ENCODE assay signal across 16 mouse cellular contexts in the genomic region with DNA sequence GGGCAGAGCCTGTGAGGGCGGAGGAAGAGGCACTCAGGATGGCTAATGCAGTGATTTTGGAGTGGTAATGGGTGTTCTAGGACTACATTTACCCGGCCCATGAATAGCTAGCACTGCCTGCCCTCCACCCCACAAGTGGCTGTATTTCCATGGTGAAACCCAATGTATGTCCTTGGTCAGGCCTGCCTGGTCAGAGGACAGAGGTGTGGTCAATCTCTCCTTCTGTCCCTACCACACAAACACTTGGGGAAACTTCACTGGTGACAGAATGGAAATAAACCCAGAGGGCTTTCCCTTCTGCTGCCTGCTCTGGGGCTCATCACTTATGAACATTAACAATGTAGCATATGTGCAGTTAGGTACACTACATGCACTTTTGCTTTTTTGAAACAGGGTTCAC. TPM values are rescaled to one million over a fixed set of nuclear protein-coding genes. Genes with fewer than 3 reads are reported as not detected.
DNase-seq lines count a peak whose midpoint lies in the region; ATAC-seq lines count a peak whose summit lies in the region.
"Had no signal": no experiment of that assay in that cellular context is flagged by ENCODE, and none has a peak within 500 bp of the region (broad histone marks: within the 10 kb centered on the region; RNA-seq: fewer than 3 reads in every experiment).

No protein-coding gene starts in this region.

- intact Hi-C loops in heart, postnatal 25 days (cut with DNase I): no loop called here

- no peak for DNase-seq in heart, postnatal 25 days (ENCODE audit: low spot score)
- no peak for DNase-seq in neural tube, embryonic 10.5 days (ENCODE audit: extremely low spot score, low spot score)
- DNase-seq in ovary, adult 18-20 months (ENCODE audit: low spot score): no peak
- no peak for DNase-seq in urinary bladder, adult 2 months (ENCODE audit: low spot score)
- DNase-seq in kidney, adult 18-20 months: no peak
- DNase-seq: adrenal gland, postnatal 36 days; cerebellum, adult 9-10 months; gastrocnemius, postnatal 36 days; liver, postnatal 0 days; right cerebral cortex, adult 18-20 months; spleen, adult 18-20 months had no signal

- 50% methylated on average over 2 of the region's 2 CpGs for WGBS in heart, embryonic 12.5 days
- 90% methylated on average over 2 of the region's 2 CpGs for WGBS in neural tube, embryonic 12.5 days
- 69% methylated on average over 2 of the region's 2 CpGs for WGBS in midbrain, embryonic 15.5 days

- no peaks in the 10 kb centered on the region for H3K36me3 ChIP-seq in heart, embryonic 12.5 days
- no peaks in the 10 kb centered on the region for H3K36me3 ChIP-seq in neural tube, embryonic 12.5 days
- no peaks in the 10 kb centered on the region for H3K36me3 ChIP-seq in midbrain, embryonic 15.5 days (replicated peaks)
- H3K36me3 ChIP-seq: limb, embryonic 15.5 days had no signal

- no peak overlapping the region for H3K27ac ChIP-seq in heart, embryonic 12.5 days (ENCODE audit: poor library complexity, severe bottlenecking)
- H3K27ac ChIP-seq in neural tube, embryonic 12.5 days: no peak overlapping the region
- no peak overlapping the region for H3K27ac ChIP-seq in midbrain, embryonic 15.5 days
- H3K27ac ChIP-seq: limb, embryonic 15.5 days had no signal

- no peak overlapping the region for H3K4me2 ChIP-seq in heart, embryonic 12.5 days
- H3K4me2 ChIP-seq in neural tube, embryonic 12.5 days (replicated peaks): 0 out of 2 replicates have a peak overlapping the region, but pooled peaks have one; percentile 97
- peak overlapping the region; percentile 69 for H3K4me2 ChIP-seq in midbrain, embryonic 15.5 days
- H3K4me2 ChIP-seq: limb, embryonic 15.5 days had no signal

- H3K4me3 ChIP-seq in heart, embryonic 12.5 days: no peak overlapping the region
- H3K4me3 ChIP-seq in neural tube, embryonic 12.5 days: no peak overlapping the region
- no peak overlapping the region for H3K4me3 ChIP-seq in midbrain, embryonic 15.5 days
- H3K4me3 ChIP-seq: limb, embryonic 15.5 days had no signal

- H3K9ac ChIP-seq in heart, embryonic 12.5 days: no peak overlapping the region
- no peak overlapping the region for H3K9ac ChIP-seq in neural tube, embryonic 12.5 days
- H3K9ac ChIP-seq in midbrain, embryonic 15.5 days: no peak overlapping the region
- H3K9ac ChIP-seq: limb, embryonic 15.5 days; liver, postnatal 0 days had no signal

- no peaks in the 10 kb centered on the region for H3K9me3 ChIP-seq in heart, embryonic 12.5 days (replicated peaks)
- no peaks in the 10 kb centered on the region for H3K9me3 ChIP-seq in neural tube, embryonic 12.5 days
- no peaks in the 10 kb centered on the region for H3K9me3 ChIP-seq in midbrain, embryonic 15.5 days
- H3K9me3 ChIP-seq: limb, embryonic 15.5 days; megakaryocyte, embryonic 14.5 days had no signal

- peaks cover 52% of the 10 kb centered on the region for H3K27me3 ChIP-seq in heart, embryonic 12.5 days (replicated peaks)
- peaks cover 9% of the 10 kb centered on the region; the same call in 1 of the 2 replicates for H3K27me3 ChIP-seq in neural tube, embryonic 12.5 days (replicated peaks)
- H3K27me3 ChIP-seq in midbrain, embryonic 15.5 days (replicated peaks): peaks cover 4% of the 10 kb centered on the region; the same call in 1 of the 2 replicates

- H3K4me1 ChIP-seq in heart, embryonic 12.5 days (replicated peaks): peaks cover 17% of the 10 kb centered on the region; the same call in 1 of the 2 replicates
- peaks cover 10% of the 10 kb centered on the region for H3K4me1 ChIP-seq in neural tube, embryonic 12.5 days
- peaks cover 27% of the 10 kb centered on the region for H3K4me1 ChIP-seq in midbrain, embryonic 15.5 days

- 0 out of 2 replicates have a peak, but pooled peaks have one; percentile 22 for ATAC-seq in heart, embryonic 12.5 days (ENCODE audit: insufficient number of reproducible peaks, low FRiP score)
- ATAC-seq in neural tube, embryonic 12.5 days (ENCODE audit: low FRiP score, low read depth): no peak
- no peak for ATAC-seq in midbrain, embryonic 15.5 days (replicated peaks)
- ATAC-seq: liver, postnatal 0 days had no signal

RNA-seq across cellular contexts. Expression of a gene that starts 2.2 kb away (rescaled TPM):
- 3.8 and 4.0 TPM in 2 replicates for polyA plus RNA-seq in heart, embryonic 12.5 days (2016; fragmentation: Nextera tagmentation; extraction: Ambion mirVana)
- total RNA-seq in heart, postnatal 25 days (2021): 1 to 10 TPM; 3.1 to 3.4 TPM
- 6.4 and 7.0 TPM in 2 replicates for polyA plus RNA-seq in neural tube, embryonic 12.5 days (2016; fragmentation: Nextera tagmentation; extraction: Ambion mirVana)
- polyA plus RNA-seq in midbrain, embryonic 15.5 days (2015; fragmentation: Nextera tagmentation; extraction: Ambion mirVana): 15.2 and 15.4 TPM in 2 replicates
- 7.4 and 7.6 TPM in 2 replicates for polyA plus RNA-seq in urinary bladder, adult 2 months (2012; rRNA removed)
- polyA plus RNA-seq: liver, postnatal 0 days had no signal

RNA-seq across cellular contexts. Expression of a gene that starts 38.4 kb away (rescaled TPM):
- 61.7 and 65.8 TPM in 2 replicates for polyA plus RNA-seq in heart, embryonic 12.5 days (2016; fragmentation: Nextera tagmentation; extraction: Ambion mirVana)
- total RNA-seq in heart, postnatal 25 days (2021): 10 to 100 TPM; 12.0 TPM
- 61.8 and 67.7 TPM in 2 replicates for polyA plus RNA-seq in neural tube, embryonic 12.5 days (2016; fragmentation: Nextera tagmentation; extraction: Ambion mirVana)
- polyA plus RNA-seq in midbrain, embryonic 15.5 days (2015; fragmentation: Nextera tagmentation; extraction: Ambion mirVana): 38.5 and 40.5 TPM in 2 replicates
- polyA plus RNA-seq in urinary bladder, adult 2 months (2012; rRNA removed): 33.0 and 41.8 TPM in 2 replicates
